Mouse (Mus musculus) neural tube, embryonic 11.5 days (tissue): ENCODE measurements around the gene Ska3. TPM values are rescaled to one million over a fixed set of nuclear protein-coding genes. Genes with fewer than 3 reads are reported as not detected.
A peak's percentile ranks its signal among the peaks of the same experiment; 100 is the strongest.
"Not testable (repeated sequence)": the region's sequence is repeated elsewhere in the genome, so short reads cannot be mapped to it uniquely, and the experiment has no call there.

Experiments
- ATAC-seq: fragments of 200-750 bp; cut with Nextera tagmentation; 2 replicates; pipeline ENCODE4 v1.8.0; 2017; ENCODE audit warnings: moderate number of reproducible peaks, mild to moderate bottlenecking, moderate TSS enrichment, moderate library complexity; ENCODE audit not compliant: insufficient read depth, low FRiP score, low TSS enrichment
- DNase-seq: peaks from one replicate; pipeline ENCODE4 v3.0.0-alpha.2; 2015; ENCODE audit warnings: low spot score
- H3K27ac ChIP-seq: fragments of 300-500 bp; sonication (generic); 2 replicates; pipeline ENCODE4 v1.5.1; 2014; ENCODE audit warnings: low read depth, mild to moderate bottlenecking, low read length
- H3K27me3 ChIP-seq: fragments of 300-500 bp; sonication (generic); 2 replicates; pipeline ENCODE4 v1.6.1; 2014; ENCODE audit warnings: mild to moderate bottlenecking, low read length, mixed read lengths; ENCODE audit not compliant: control insufficient read depth, insufficient read depth
- H3K36me3 ChIP-seq: fragments of 300-500 bp; sonication (generic); 2 replicates; pipeline ENCODE4 v1.6.1; 2014; ENCODE audit warnings: mild to moderate bottlenecking, low read length, moderate library complexity, mixed read lengths; ENCODE audit not compliant: control insufficient read depth, insufficient read depth
- H3K4me1 ChIP-seq: fragments of 300-500 bp; sonication (generic); 2 replicates; pipeline ENCODE4 v1.6.1; 2014; ENCODE audit warnings: low read length, mixed read lengths; ENCODE audit not compliant: control insufficient read depth, insufficient read depth
- H3K4me2 ChIP-seq: fragments of 300-500 bp; sonication (generic); 2 replicates; pipeline ENCODE4 v1.6.1; 2014; ENCODE audit warnings: low read depth, mild to moderate bottlenecking, moderate library complexity
- H3K4me3 ChIP-seq: fragments of 300-500 bp; sonication (generic); 2 replicates; pipeline ENCODE4 v1.5.1; 2014; ENCODE audit warnings: low read depth, low read length
- H3K9ac ChIP-seq: fragments of 300-500 bp; sonication (generic); 2 replicates; pipeline ENCODE4 v1.6.1; 2014; ENCODE audit warnings: mild to moderate bottlenecking, low read length
- H3K9me3 ChIP-seq: fragments of 300-500 bp; sonication (generic); 2 replicates; pipeline ENCODE4 v1.6.1; 2016; ENCODE audit warnings: low read length; ENCODE audit not compliant: control insufficient read depth
- WGBS: fragments of 180-500 bp; shearing (Covaris S2); extraction: QIAGEN DNeasy Blood & Tissue Kit; methylation state at CpG from one replicate; pipeline ENCODE4 v1.1.7; 2014; 5-methylcytosine and 5-hydroxymethylcytosine counted together
- polyA plus RNA-seq: library from polyadenylated mRNA; unstranded; fragments of >200 nt; fragmentation: Nextera tagmentation; extraction: Ambion mirVana; gene quantifications from 2 replicates; pipeline ENCODE4 v1.2.1, GENCODE M21; 2014

Gene Ska3
- polyA plus RNA-seq, result 36.0 and 39.3 TPM in 2 replicates

DNA sequence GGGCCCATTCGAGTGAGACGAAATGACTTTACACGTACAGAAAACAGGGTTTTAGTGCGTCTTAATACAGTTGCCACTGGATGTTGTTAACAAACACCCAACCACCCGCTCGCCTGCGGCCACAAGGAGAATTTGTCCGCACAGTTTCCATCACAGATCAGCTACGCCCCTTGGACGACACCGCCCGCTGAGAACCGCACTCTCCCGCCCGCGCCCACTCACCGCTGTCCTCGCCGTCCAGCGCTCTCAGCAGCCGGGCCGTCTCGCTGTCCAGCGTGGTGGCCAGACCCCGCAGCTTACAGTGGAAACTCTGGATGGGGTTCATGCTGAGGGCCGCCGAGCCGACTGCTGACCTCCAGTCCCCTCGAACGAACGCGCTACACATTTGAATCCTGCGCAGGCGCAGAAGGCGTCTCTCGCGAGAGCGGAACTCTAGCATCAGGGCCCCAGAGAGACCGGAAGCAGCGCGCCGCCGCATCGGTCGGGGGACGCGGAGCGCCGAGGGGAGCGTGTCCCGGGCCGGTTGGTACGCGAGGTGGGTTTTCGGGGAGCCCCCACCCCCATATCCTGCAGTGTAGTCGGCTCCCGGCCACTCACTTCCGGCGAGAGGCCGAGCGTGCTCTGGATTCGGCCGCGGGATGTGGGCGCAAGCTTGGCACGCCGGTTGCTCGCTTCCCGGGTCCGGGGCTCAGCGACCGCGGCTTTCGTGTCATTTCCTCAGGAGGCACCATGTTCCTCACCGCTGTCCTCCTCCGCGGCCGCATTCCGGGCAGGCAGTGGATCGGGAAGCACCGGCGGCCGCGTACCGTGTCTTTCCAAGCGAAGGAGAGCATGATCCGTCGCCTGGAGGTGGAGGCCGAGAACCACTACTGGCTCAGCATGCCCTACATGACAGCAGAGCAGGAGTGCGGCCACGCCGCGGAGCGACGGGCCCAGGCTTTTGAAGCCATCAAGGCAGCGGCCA is at the start of gene Ska3, which contains the start of gene Mrpl57:
Gene Ska3 (minus strand): TSS at position 398 of the 964 bp plus-strand sequence.
Gene Mrpl57 (plus strand): TSS at position 447 of the 964 bp plus-strand sequence.
- Histone ChIP-seq H3K4me2 (peak within 1 kb of the TSS; percentile 59), H3K9me3 (no peaks in the 10 kb centered on the region), H3K27ac (peak within 1 kb of the TSS; percentile 73), H3K4me1 (peaks cover 11% of the 10 kb centered on the region; the same call in 1 of the 2 replicates), H3K9ac (peak within 1 kb of the TSS; percentile 90), H3K4me3 (peak within 1 kb of the TSS; percentile 85), H3K27me3 (no peaks in the 10 kb centered on the region), H3K36me3 (0 out of 2 replicates have a peak, but pooled peaks cover 5% of the 10 kb centered on the region)
- ATAC-seq (peak; percentile 95), DNase-seq (peak; percentile 95)
- under 1% methylated on average over 96 of the region's 96 CpGs for WGBS

DNA sequence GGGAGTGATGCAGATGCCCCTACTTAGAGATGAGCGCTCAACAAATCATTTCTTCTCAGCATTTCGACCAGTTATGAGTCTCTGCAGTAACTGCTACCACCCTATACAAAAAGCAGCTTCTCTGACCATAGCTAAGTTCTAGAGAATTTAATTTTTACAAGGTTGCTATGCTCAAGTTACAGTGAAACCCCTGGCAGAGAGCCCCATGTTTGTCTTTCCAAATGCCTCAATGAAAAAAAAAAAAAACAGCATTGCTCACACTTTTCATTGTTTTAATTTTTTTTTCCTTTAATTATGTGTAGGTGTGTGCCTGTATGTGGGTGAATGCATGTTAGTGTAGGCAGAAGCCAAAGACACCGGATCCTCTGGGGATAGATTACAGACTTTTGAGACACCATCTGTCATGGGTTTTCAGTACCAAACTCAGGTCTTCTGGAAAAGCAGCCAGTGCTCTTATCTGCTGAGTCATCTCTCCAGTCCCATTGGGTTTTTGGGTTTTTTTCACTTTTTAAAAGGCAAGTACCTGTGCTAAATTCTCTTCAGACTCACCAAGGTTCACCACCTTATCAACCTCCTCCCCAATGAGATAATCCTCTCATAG is 40.8 kb upstream of the Ska3 start:
- WGBS, result 94% methylated on average over 3 of the region's 3 CpGs
- ATAC-seq (no peak), DNase-seq (no peak)
- Histone ChIP-seq H3K4me2 (no peak overlapping the region), H3K27ac (no peak overlapping the region), H3K4me1 (no peaks in the 10 kb centered on the region), H3K9ac (no peak overlapping the region), H3K4me3 (no peak overlapping the region), H3K36me3 (peaks cover 3% of the 10 kb centered on the region; the same call in 1 of the 2 replicates), H3K27me3 (no peaks in the 10 kb centered on the region), H3K9me3 (no peaks in the 10 kb centered on the region)

DNA sequence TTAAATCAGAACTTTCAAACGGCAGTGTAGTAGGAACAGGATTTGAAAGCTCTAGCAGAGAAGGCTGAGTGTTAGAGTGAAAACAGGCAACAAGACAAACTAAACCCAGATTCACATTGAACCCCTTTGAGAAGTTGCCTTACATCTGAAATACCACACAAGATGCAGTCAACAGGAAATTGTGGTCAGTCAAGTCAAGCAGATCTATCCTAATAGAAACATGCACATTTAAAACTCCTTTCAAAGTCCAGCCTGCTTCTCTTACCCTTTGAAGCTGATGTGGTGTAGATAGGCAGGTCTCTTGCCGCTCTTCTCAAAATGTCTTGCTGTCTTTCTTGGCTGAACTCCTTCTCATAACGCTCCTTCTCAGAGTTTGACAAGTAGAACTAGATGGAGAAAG is 39.3 kb upstream of the Ska3 start:
- WGBS, result 94% methylated on average over 3 of the region's 3 CpGs
- H3K9me3 ChIP-seq, result no peaks in the 10 kb centered on the region
- no peak overlapping the region for H3K9ac ChIP-seq
- no peak overlapping the region for H3K4me2 ChIP-seq
- ATAC-seq (no peak), DNase-seq (no peak)
- no peaks in the 10 kb centered on the region for H3K27me3 ChIP-seq
- no peaks in the 10 kb centered on the region for H3K4me1 ChIP-seq
- H3K36me3 ChIP-seq, result peaks cover 3% of the 10 kb centered on the region; the same call in 1 of the 2 replicates
- no peak overlapping the region for H3K27ac ChIP-seq
- no peak overlapping the region for H3K4me3 ChIP-seq

DNA sequence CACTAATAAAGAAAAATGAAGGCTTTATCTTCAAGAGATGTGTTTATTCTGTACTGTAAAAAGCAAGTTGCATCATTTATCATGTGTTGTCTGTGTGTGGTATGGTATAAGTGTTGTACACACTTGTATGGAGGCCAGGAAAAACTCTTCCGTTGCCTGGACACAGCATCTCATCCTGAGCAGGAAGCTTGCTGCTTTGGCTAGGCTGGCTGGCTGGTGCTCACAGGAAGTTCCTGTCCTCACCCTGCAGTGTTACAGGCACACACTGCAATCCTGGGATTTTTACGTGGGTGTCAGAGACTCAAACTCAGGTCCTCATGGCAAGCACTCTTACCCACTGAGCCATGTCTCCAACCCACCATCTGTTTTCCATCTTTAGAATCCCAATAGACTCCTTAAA is 37.1 kb upstream of the Ska3 start:
- ATAC-seq (no peak), DNase-seq (no peak)
- H3K27ac ChIP-seq, result no peak overlapping the region
- no peaks in the 10 kb centered on the region for H3K9me3 ChIP-seq
- WGBS, result 94% methylated on average over 2 of the region's 2 CpGs
- H3K36me3 ChIP-seq, result no peaks in the 10 kb centered on the region; the same call in 1 of the 2 replicates
- no peaks in the 10 kb centered on the region for H3K4me1 ChIP-seq
- H3K4me2 ChIP-seq, result no peak overlapping the region
- H3K4me3 ChIP-seq, result no peak overlapping the region
- no peak overlapping the region for H3K9ac ChIP-seq
- no peaks in the 10 kb centered on the region for H3K27me3 ChIP-seq

DNA sequence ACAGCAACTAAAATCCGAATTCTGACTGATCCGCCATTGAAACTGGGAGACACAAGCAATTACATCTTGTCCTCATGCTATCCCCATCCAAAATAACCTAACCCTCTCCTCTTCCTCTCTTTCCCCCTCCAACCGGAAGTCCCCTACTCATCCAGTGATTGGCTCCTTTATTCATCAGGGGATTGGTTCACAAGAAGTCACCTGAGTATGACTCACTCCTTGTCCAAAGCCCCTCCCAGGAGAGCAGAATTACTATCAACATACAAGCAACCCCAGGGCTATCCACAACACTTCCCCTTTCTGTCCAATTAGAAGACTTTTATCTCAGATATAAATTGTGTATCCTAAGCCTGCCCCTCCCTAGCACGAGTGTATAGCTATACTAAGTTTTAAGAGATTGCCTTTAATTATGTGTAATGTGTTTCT is 36.0 kb upstream of the Ska3 start:
- DNase-seq (no peak), ATAC-seq (no peak)
- Histone ChIP-seq H3K4me2 (no peak overlapping the region), H3K27me3 (no peaks in the 10 kb centered on the region), H3K27ac (no peak overlapping the region), H3K4me3 (no peak overlapping the region), H3K4me1 (no peaks in the 10 kb centered on the region), H3K9ac (no peak overlapping the region), H3K36me3 (no peaks in the 10 kb centered on the region; the same call in 1 of the 2 replicates), H3K9me3 (no peaks in the 10 kb centered on the region)
- 88% methylated on average over 4 of the region's 4 CpGs for WGBS

DNA sequence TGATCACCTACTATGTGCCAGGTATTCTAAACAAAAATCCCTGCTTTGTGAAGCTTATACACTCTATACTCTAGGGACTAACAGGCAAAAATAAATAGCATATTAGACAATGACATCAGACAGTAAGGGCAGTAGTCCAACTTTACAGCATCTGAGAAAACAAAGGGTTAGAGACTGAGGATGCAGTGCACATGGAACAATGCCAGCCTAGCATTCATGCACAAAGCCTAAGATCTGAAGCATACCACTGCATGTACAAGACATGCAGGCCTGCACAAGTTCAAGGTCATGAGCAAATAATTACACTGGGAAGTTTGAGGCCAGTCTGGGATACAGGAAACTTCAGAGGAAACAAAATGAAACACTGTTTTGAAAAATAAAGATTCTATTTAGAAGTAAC is 33.5 kb upstream of the Ska3 start:
- Histone ChIP-seq H3K9me3 (no peaks in the 10 kb centered on the region), H3K4me2 (no peak overlapping the region), H3K27ac (no peak overlapping the region), H3K36me3 (no peaks in the 10 kb centered on the region), H3K4me3 (no peak overlapping the region), H3K9ac (no peak overlapping the region), H3K4me1 (no peaks in the 10 kb centered on the region), H3K27me3 (no peaks in the 10 kb centered on the region)
- DNase-seq, result no peak
- no peak for ATAC-seq

DNA sequence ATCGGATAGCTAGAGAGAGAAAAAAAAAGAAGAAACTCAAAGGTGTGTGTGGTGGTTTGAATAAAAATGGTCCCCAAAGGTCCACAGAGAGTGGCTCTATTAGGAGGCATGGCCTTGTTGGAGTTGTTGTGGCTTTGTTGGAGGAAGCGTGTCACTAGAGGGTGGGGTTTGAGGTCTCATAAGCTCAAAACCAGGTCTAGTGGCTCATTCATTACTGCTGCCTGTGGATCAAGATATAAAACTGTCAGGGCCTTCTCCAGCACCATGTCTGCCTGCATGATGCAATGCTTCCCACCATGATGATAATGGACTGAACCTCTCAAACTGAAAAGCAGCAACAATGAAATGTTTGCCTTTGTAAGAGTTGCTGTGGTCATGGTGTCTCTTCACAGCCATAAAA is 32.6 kb upstream of the Ska3 start:
- WGBS, result 87% methylated on average over 2 of the region's 2 CpGs
- Histone ChIP-seq H3K9ac (no peak overlapping the region), H3K9me3 (no peaks in the 10 kb centered on the region), H3K27ac (no peak overlapping the region), H3K36me3 (no peaks in the 10 kb centered on the region), H3K4me2 (no peak overlapping the region), H3K4me3 (no peak overlapping the region), H3K27me3 (no peaks in the 10 kb centered on the region), H3K4me1 (no peaks in the 10 kb centered on the region)
- ATAC-seq (no peak), DNase-seq (no peak)

DNA sequence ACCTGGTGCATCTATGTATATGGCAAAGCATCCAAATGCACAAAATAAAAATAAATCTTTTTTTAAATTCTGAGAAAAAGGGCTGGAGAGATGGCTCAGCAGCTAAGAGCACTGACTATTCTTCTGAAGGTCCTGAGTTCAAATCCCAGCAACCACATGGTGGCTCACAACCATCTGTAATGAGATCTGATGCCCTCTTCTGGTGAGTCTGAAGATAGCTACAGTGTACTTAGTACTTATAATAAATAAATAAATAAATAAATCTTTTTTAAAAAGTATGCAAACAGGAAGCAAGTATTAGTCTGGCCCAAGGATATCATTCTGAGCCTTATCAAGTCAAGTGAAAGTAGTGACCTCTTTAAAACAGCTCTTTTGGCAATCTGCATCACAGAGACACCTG is 30.1 kb upstream of the Ska3 start:
- not testable (repeated sequence) for ATAC-seq

More for the DNA sequence above, 30.1 kb upstream of the Ska3 start:
- not testable (repeated sequence) for H3K4me3 ChIP-seq, H3K4me1 ChIP-seq, H3K27me3 ChIP-seq, DNase-seq, H3K27ac ChIP-seq, H3K36me3 ChIP-seq, H3K9ac ChIP-seq, H3K4me2 ChIP-seq, H3K9me3 ChIP-seq
